Mouse (Mus musculus): ENCODE results near the gene Asna1.

DNA sequence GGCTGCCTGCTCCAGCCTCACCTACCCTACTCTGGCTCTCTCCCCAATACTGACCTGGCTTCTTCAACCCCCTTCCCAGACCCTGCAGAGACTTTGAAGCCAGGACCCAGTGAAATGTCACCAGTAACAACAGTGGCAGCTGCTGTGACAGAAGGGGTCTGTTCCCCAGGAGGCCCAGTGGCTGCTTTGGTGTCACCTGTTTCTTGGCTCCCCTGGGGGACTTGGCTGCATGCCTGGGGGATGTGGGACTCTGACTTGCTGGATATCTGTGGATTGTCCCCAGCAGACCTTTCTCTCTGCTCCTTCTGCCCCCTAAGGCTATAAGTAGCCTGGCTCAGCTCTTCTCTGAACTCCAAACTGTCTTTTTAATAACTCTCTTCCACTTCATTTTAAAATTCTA, 42.9 kb upstream of the Asna1 start, which contains the start of gene Gm5741:
- TF ChIP-seq CTCF (IDR thresholded peaks at IDR 0.05; ENCODE audit: control insufficient read depth, insufficient read depth, low read length) = no peak
- no peak for TF ChIP-seq POLR2A (IDR thresholded peaks at IDR 0.05; ENCODE audit: borderline replicate concordance, control insufficient read depth, low read depth, low read length)
